Mouse (Mus musculus) liver, adult 2 months (tissue): ENCODE measurements around the gene Gm11639. TPM values are rescaled to one million over a fixed set of nuclear protein-coding genes. Genes with fewer than 3 reads are reported as not detected.

Experiments
- DNase-seq: peaks from one replicate; pipeline ENCODE4 v3.0.0-alpha.2; 2011; ENCODE audit warnings: low read depth, low spot score; ENCODE audit errors: extremely low read depth
- H3K27ac ChIP-seq: fragments of 200-500 bp; replicated peaks from 2 replicates; pipeline ENCODE4 v1.5.1; 2012; ENCODE audit warnings: low read depth, mild to moderate bottlenecking, control low read depth, inconsistent platforms, low read length; ENCODE audit not compliant: insufficient read depth
- H3K27me3 ChIP-seq: fragments of 200-500 bp; 2 replicates; pipeline ENCODE4 v1.6.1; 2012; ENCODE audit warnings: mild to moderate bottlenecking, moderate library complexity, low read length, inconsistent platforms; ENCODE audit not compliant: control insufficient read depth, insufficient read depth
- H3K36me3 ChIP-seq: fragments of 200-500 bp; 2 replicates; pipeline ENCODE4 v1.6.1; 2012; ENCODE audit warnings: low read length, inconsistent platforms; ENCODE audit not compliant: control insufficient read depth, insufficient read depth
- H3K4me1 ChIP-seq: fragments of 200-500 bp; 2 replicates; pipeline ENCODE4 v1.6.1; 2011; ENCODE audit warnings: low read length; ENCODE audit not compliant: control insufficient read depth, insufficient read depth
- H3K4me3 ChIP-seq: fragments of 200-500 bp; 2 replicates; pipeline ENCODE4 v1.5.1; 2011; ENCODE audit warnings: low read depth, mild to moderate bottlenecking, control low read depth, low read length, moderate library complexity; ENCODE audit not compliant: insufficient read depth
- H3K79me2 ChIP-seq: fragments of 200-500 bp; 2 replicates; pipeline ENCODE4 v1.6.1; 2012; ENCODE audit warnings: inconsistent platforms, mild to moderate bottlenecking, low read length, moderate library complexity; ENCODE audit not compliant: control insufficient read depth, insufficient read depth
- H3K9ac ChIP-seq: fragments of 200-500 bp; 2 replicates; pipeline ENCODE4 v1.6.1; 2012; ENCODE audit warnings: low read depth, mild to moderate bottlenecking, control low read depth, inconsistent platforms, low read length
- CTCF ChIP-seq: fragments of 200-500 bp; IDR thresholded peaks from 2 replicates; pipeline ENCODE4 v1.5.1; 2011; ENCODE audit warnings: low read depth, low read length, control low read depth
- POLR2A ChIP-seq: fragments of 200-500 bp; IDR thresholded peaks from 2 replicates; pipeline ENCODE4 v1.6.1; 2011; ENCODE audit warnings: low read length, control low read depth; ENCODE audit not compliant: insufficient read depth; ENCODE audit errors: extremely low read depth
- WGBS: fragments of 180-500 bp; shearing (Covaris S2); methylation state at CpG from one replicate; pipeline ENCODE4 v1.1.7; 2018; 5-methylcytosine and 5-hydroxymethylcytosine counted together
- polyA plus RNA-seq: library from polyadenylated mRNA; depleted of rRNA; stranded (reverse); fragments of >200 nt; gene quantifications from 2 replicates; pipeline ENCODE4 v1.2.3, GENCODE M21; 2012; rRNA removed
- total RNA-seq: library from RNA; depleted of rRNA; stranded (reverse); fragments of >200 nt; gene quantifications from 2 replicates; pipeline ENCODE4 v1.2.3, GENCODE M21; 2014; rRNA removed

The Gm11639 gene
- total and polyA plus RNA-seq, 2 experiments = under 0.01 TPM; not detected in 1

DNA sequence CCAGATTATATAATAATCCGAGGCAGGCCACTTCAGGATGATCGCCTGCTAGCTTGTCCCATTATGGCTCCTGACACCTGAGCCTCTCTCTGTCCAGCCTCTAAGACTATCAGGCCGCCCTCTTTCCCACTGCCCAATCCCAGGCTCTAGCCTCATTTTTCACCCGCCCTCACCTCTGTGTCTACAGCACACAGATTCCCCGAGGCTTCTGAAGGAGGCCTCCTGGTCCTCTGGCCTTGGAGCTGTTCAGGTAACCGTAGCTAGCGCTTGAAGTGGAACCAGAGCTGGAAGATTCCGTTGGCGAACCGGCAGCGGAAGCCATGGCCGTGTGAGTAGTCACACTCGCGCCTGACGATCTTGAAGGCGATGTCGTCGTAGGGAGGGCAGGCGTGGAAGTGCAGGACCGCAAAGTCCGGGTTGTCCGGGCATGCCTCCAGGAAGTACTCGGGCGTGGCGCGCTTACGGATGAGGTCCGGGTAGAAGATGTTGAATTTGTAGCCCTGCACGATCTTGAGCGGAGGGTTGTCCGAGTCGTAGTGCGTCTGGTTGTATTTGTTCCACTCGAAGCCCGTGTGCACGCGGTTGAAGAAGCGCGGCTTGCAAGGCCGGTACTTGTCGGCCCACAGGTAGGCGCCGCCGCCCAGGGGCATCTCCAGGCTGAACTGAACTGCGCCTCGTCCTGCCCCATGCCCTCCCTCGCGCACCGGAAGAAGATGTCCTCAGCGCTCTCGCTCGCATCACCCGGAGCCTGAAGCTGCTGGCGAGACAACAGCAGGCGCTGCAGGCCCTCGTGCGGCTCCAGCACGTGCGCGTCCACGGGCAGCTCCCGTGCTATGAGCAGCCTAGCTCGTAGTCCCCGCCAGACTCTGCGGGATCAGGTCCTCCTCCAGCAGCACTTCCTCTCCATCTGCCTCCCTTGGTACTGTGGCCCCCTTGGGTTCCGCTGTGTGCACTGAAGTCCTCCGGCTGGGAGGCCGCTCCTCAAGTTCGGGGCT, 479.3 kb downstream of the Gm11639 start:
- no peaks in the 10 kb centered on the region for H3K79me2 ChIP-seq
- H3K4me1 ChIP-seq = no peaks in the 10 kb centered on the region
- TF ChIP-seq POLR2A = no peak
- TF ChIP-seq CTCF = no peak
- WGBS = 78% methylated on average over 69 of the region's 69 CpGs
- no peak overlapping the region for H3K27ac ChIP-seq
- DNase-seq = no peak
- 0 out of 2 replicates have a peak, but pooled peaks cover 2% of the 10 kb centered on the region for H3K27me3 ChIP-seq
- H3K36me3 ChIP-seq = no peaks in the 10 kb centered on the region
- no peak overlapping the region for H3K9ac ChIP-seq
- no peak overlapping the region for H3K4me3 ChIP-seq

- Histone ChIP-seq H3K4me1 (no peaks in the 10 kb centered on the region), H3K36me3 (no peaks in the 10 kb centered on the region), H3K9ac (no peak overlapping the region), H3K79me2 (no peaks in the 10 kb centered on the region), H3K4me3 (no peak overlapping the region), H3K27me3 (0 out of 2 replicates have a peak, but pooled peaks cover 2% of the 10 kb centered on the region), H3K27ac (no peak overlapping the region)
- DNase-seq = no peak
- TF ChIP-seq POLR2A (no peak), CTCF (no peak)
- whole genome bisulfite sequencing = 94% methylated on average over 10 of the region's 10 CpGs
These were observed 481.3 kb downstream of the Gm11639 start for GRCm38 (mm10) chr11:105166780-105167179.

Other genes starting within 250 kb of the Gm11639 start
- 13.7 and 15.5 TPM in 2 replicates for gene Kansl1, start 216.8 kb upstream of the Gm11639 start, total RNA-seq
- gene Kansl1, start 216.8 kb upstream of the Gm11639 start, polyA plus RNA-seq = 33.0 and 36.2 TPM in 2 replicates
- 12.9 and 13.3 TPM in 2 replicates for gene Cdc27, start 135.1 kb upstream of the Gm11639 start, total RNA-seq
- gene Cdc27, start 135.1 kb upstream of the Gm11639 start, polyA plus RNA-seq = 2.6 and 2.9 TPM in 2 replicates
- 0.65 and 0.67 TPM in 2 replicates for gene Myl4, start 135.0 kb upstream of the Gm11639 start, total RNA-seq
- 0.45 and 0.72 TPM in 2 replicates for gene Myl4, start 135.0 kb upstream of the Gm11639 start, polyA plus RNA-seq
- 2.1 and 3.7 TPM in 2 replicates for gene Itgb3, start 77.7 kb upstream of the Gm11639 start, total RNA-seq
- gene Itgb3, start 77.7 kb upstream of the Gm11639 start, polyA plus RNA-seq = 1.5 TPM in 2 replicates